Mouse (Mus musculus): ENCODE measurements at regions not wholly inside any gene's neighbourhood (a gene's known extent, or its start where the extent isn't known, plus 50 kb on each side); places are given as distances from the start of the nearest gene placed in this dataset.
"Not testable (repeated sequence)": the region's sequence is repeated elsewhere in the genome, so short reads cannot be mapped to it uniquely, and the experiment has no call there.

- Histone ChIP-seq H3K9me3 (replicated peaks) (no peaks in the 10 kb centered on the region), H3K27me3 (no peaks in the 10 kb centered on the region), H3K4me3 (replicated peaks) (no peak overlapping the region), H3K36me3 (no peaks in the 10 kb centered on the region), H3K4me1 (peaks cover 7% of the 10 kb centered on the region; the same call in 1 of the 2 replicates), H3K27ac (replicated peaks) (no peak overlapping the region), H3K4me2 (replicated peaks) (no peak overlapping the region), H3K9ac (no peak overlapping the region)
- WGBS: 63% methylated on average over 5 of the region's 5 CpGs
- ATAC-seq (ENCODE audit: insufficient number of reproducible peaks, low FRiP score, low TSS enrichment, low read depth): no peak
Observed at GRCm38 (mm10) chr14:58321234-58321633, 250.9 kb downstream of the Fgf9 start.

- no peak overlapping the region for H3K4me2 ChIP-seq (replicated peaks)
- H3K9ac ChIP-seq: no peak overlapping the region
- H3K4me3 ChIP-seq (replicated peaks): no peak overlapping the region
- H3K36me3 ChIP-seq: no peaks in the 10 kb centered on the region
- H3K27ac ChIP-seq (replicated peaks): no peak overlapping the region
- peaks cover 10% of the 10 kb centered on the region; the same call in 1 of the 2 replicates for H3K4me1 ChIP-seq
- no peaks in the 10 kb centered on the region for H3K9me3 ChIP-seq (replicated peaks)
- ATAC-seq (ENCODE audit: insufficient number of reproducible peaks, low FRiP score, low TSS enrichment, low read depth): no peak
- H3K27me3 ChIP-seq: no peaks in the 10 kb centered on the region
- 72% methylated on average over 3 of the region's 3 CpGs for WGBS
Observed at GRCm38 (mm10) chr14:58317640-58318039, 247.3 kb downstream of the Fgf9 start.

GRCm38 (mm10) chr14:58317231-58317630 is 246.9 kb downstream of the Fgf9 start:
- Histone ChIP-seq H3K4me3 (replicated peaks) (no peak overlapping the region), H3K36me3 (no peaks in the 10 kb centered on the region), H3K4me2 (replicated peaks) (no peak overlapping the region), H3K4me1 (peaks cover 10% of the 10 kb centered on the region; the same call in 1 of the 2 replicates), H3K9me3 (replicated peaks) (no peaks in the 10 kb centered on the region), H3K27ac (replicated peaks) (no peak overlapping the region), H3K9ac (no peak overlapping the region), H3K27me3 (no peaks in the 10 kb centered on the region)
- WGBS: 21% methylated on average over 4 of the region's 4 CpGs
- ATAC-seq (ENCODE audit: insufficient number of reproducible peaks, low FRiP score, low TSS enrichment, low read depth): no peak

- Histone ChIP-seq H3K9me3 (replicated peaks) (no peaks in the 10 kb centered on the region), H3K4me3 (replicated peaks) (no peak overlapping the region), H3K9ac (no peak overlapping the region), H3K27ac (replicated peaks) (no peak overlapping the region), H3K4me1 (no peaks in the 10 kb centered on the region), H3K36me3 (no peaks in the 10 kb centered on the region), H3K4me2 (replicated peaks) (no peak overlapping the region), H3K27me3 (no peaks in the 10 kb centered on the region)
- WGBS: 88% methylated on average over 6 of the region's 6 CpGs
- no peak for ATAC-seq (ENCODE audit: insufficient number of reproducible peaks, low FRiP score, low TSS enrichment, low read depth)
Observed at GRCm38 (mm10) chr14:58307695-58308094, 237.3 kb downstream of the Fgf9 start.

GRCm38 (mm10) chr14:58306832-58307521 is 236.6 kb downstream of the Fgf9 start:
- H3K9me3 ChIP-seq (replicated peaks): no peaks in the 10 kb centered on the region
- no peak overlapping the region for H3K9ac ChIP-seq
- ATAC-seq (ENCODE audit: insufficient number of reproducible peaks, low FRiP score, low TSS enrichment, low read depth): no peak
- H3K27me3 ChIP-seq: no peaks in the 10 kb centered on the region
- H3K36me3 ChIP-seq: no peaks in the 10 kb centered on the region
- no peak overlapping the region for H3K4me3 ChIP-seq (replicated peaks)
- H3K4me1 ChIP-seq: no peaks in the 10 kb centered on the region
- WGBS: 71% methylated on average over 11 of the region's 11 CpGs
- H3K27ac ChIP-seq (replicated peaks): no peak overlapping the region
- H3K4me2 ChIP-seq (replicated peaks): no peak overlapping the region

- Histone ChIP-seq H3K27ac (replicated peaks) (no peak overlapping the region), H3K36me3 (no peaks in the 10 kb centered on the region), H3K4me1 (no peaks in the 10 kb centered on the region), H3K27me3 (no peaks in the 10 kb centered on the region), H3K9ac (no peak overlapping the region), H3K4me3 (replicated peaks) (no peak overlapping the region), H3K9me3 (replicated peaks) (no peaks in the 10 kb centered on the region), H3K4me2 (replicated peaks) (no peak overlapping the region)
- 47% methylated on average over 10 of the region's 10 CpGs for WGBS
- peak; percentile 54 for ATAC-seq (ENCODE audit: insufficient number of reproducible peaks, low FRiP score, low TSS enrichment, low read depth)
Observed at GRCm38 (mm10) chr14:58300411-58300887, 230.1 kb downstream of the Fgf9 start.

- no peak for ATAC-seq (ENCODE audit: insufficient number of reproducible peaks, low FRiP score, low TSS enrichment, low read depth)
- Histone ChIP-seq H3K4me2 (replicated peaks) (no peak overlapping the region), H3K36me3 (no peaks in the 10 kb centered on the region), H3K9ac (no peak overlapping the region), H3K4me1 (no peaks in the 10 kb centered on the region), H3K27me3 (no peaks in the 10 kb centered on the region), H3K9me3 (replicated peaks) (no peaks in the 10 kb centered on the region), H3K4me3 (replicated peaks) (no peak overlapping the region), H3K27ac (replicated peaks) (no peak overlapping the region)
- 71% methylated on average over 13 of the region's 13 CpGs for WGBS
Observed at GRCm38 (mm10) chr14:58286007-58286525, 215.7 kb downstream of the Fgf9 start.

- Histone ChIP-seq H3K27ac (replicated peaks) (no peak overlapping the region), H3K27me3 (no peaks in the 10 kb centered on the region), H3K9me3 (replicated peaks) (no peaks in the 10 kb centered on the region), H3K4me2 (replicated peaks) (no peak overlapping the region), H3K36me3 (no peaks in the 10 kb centered on the region), H3K9ac (no peak overlapping the region), H3K4me1 (0 out of 2 replicates have a peak, but pooled peaks cover 4% of the 10 kb centered on the region), H3K4me3 (replicated peaks) (no peak overlapping the region)
- WGBS: 64% methylated on average over 15 of the region's 15 CpGs
- no peak for ATAC-seq (ENCODE audit: insufficient number of reproducible peaks, low FRiP score, low TSS enrichment, low read depth)
Observed at GRCm38 (mm10) chr14:58282708-58283290, 212.5 kb downstream of the Fgf9 start.

GRCm38 (mm10) chr14:58282264-58282663 is 211.9 kb downstream of the Fgf9 start:
- no peaks in the 10 kb centered on the region for H3K36me3 ChIP-seq
- H3K4me3 ChIP-seq (replicated peaks): no peak overlapping the region
- WGBS: 85% methylated on average over 3 of the region's 3 CpGs
- no peak overlapping the region for H3K9ac ChIP-seq
- 0 out of 2 replicates have a peak, but pooled peaks cover 4% of the 10 kb centered on the region for H3K4me1 ChIP-seq
- no peaks in the 10 kb centered on the region for H3K9me3 ChIP-seq (replicated peaks)
- no peak overlapping the region for H3K27ac ChIP-seq (replicated peaks)
- H3K27me3 ChIP-seq: no peaks in the 10 kb centered on the region
- H3K4me2 ChIP-seq (replicated peaks): no peak overlapping the region
- ATAC-seq (ENCODE audit: insufficient number of reproducible peaks, low FRiP score, low TSS enrichment, low read depth): no peak

- ATAC-seq (ENCODE audit: insufficient number of reproducible peaks, low FRiP score, low TSS enrichment, low read depth); H3K27me3 ChIP-seq; H3K4me3 ChIP-seq (replicated peaks); H3K27ac ChIP-seq (replicated peaks); H3K4me1 ChIP-seq; H3K9me3 ChIP-seq (replicated peaks); H3K9ac ChIP-seq; H3K4me2 ChIP-seq (replicated peaks); H3K36me3 ChIP-seq: not testable (repeated sequence)
- 86% methylated on average over 2 of the region's 2 CpGs for WGBS
Observed at GRCm38 (mm10) chr14:58274440-58274839, 204.1 kb downstream of the Fgf9 start.

GRCm38 (mm10) chr14:58273693-58274419 is 203.5 kb downstream of the Fgf9 start:
- H3K4me2 ChIP-seq (replicated peaks): no peak overlapping the region
- no peak overlapping the region for H3K9ac ChIP-seq
- H3K4me3 ChIP-seq (replicated peaks): no peak overlapping the region
- no peaks in the 10 kb centered on the region for H3K27me3 ChIP-seq
- no peak overlapping the region for H3K27ac ChIP-seq (replicated peaks)
- H3K36me3 ChIP-seq: no peaks in the 10 kb centered on the region
- ATAC-seq (ENCODE audit: insufficient number of reproducible peaks, low FRiP score, low TSS enrichment, low read depth): no peak
- H3K9me3 ChIP-seq (replicated peaks): no peaks in the 10 kb centered on the region
- peaks cover 5% of the 10 kb centered on the region; the same call in 1 of the 2 replicates for H3K4me1 ChIP-seq
- 85% methylated on average over 10 of the region's 10 CpGs for WGBS
